Mouse (Mus musculus) intestine, embryonic 15.5 days (tissue): ENCODE measurements around the gene Fzd4. TPM values are rescaled to one million over a fixed set of nuclear protein-coding genes. Genes with fewer than 3 reads are reported as not detected.
A peak's percentile ranks its signal among the peaks of the same experiment; 100 is the strongest.

Experiments used
- ATAC-seq: fragments of 200-750 bp; cut with Nextera tagmentation; 2 replicates; pipeline ENCODE4 v1.8.0; 2017; ENCODE audit warnings: moderate TSS enrichment, moderate library complexity
- H3K27ac ChIP-seq: fragments of 300-500 bp; sonication (generic); 2 replicates; pipeline ENCODE4 v1.5.1; 2015; ENCODE audit warnings: mild to moderate bottlenecking, inconsistent platforms
- H3K27me3 ChIP-seq: fragments of 300-500 bp; sonication (generic); replicated peaks from 2 replicates; pipeline ENCODE4 v1.6.1; 2015; ENCODE audit warnings: inconsistent platforms
- H3K36me3 ChIP-seq: fragments of 300-500 bp; sonication (generic); 2 replicates; pipeline ENCODE4 v1.6.1; 2015; ENCODE audit warnings: inconsistent platforms
- H3K4me1 ChIP-seq: fragments of 300-500 bp; sonication (generic); replicated peaks from 2 replicates; pipeline ENCODE4 v1.6.1; 2015; ENCODE audit warnings: inconsistent platforms
- H3K4me2 ChIP-seq: fragments of 300-500 bp; sonication (generic); replicated peaks from 2 replicates; pipeline ENCODE4 v1.6.1; 2015; ENCODE audit warnings: mild to moderate bottlenecking, inconsistent platforms
- H3K4me3 ChIP-seq: fragments of 300-500 bp; sonication (generic); replicated peaks from 2 replicates; pipeline ENCODE4 v1.5.1; 2015; ENCODE audit warnings: inconsistent platforms
- H3K9ac ChIP-seq: fragments of 300-500 bp; sonication (generic); 2 replicates; pipeline ENCODE4 v1.6.1; 2015; ENCODE audit warnings: inconsistent platforms
- H3K9me3 ChIP-seq: fragments of 300-500 bp; sonication (generic); 2 replicates; pipeline ENCODE4 v1.6.1; 2016; ENCODE audit warnings: inconsistent platforms
- WGBS: fragments of 180-500 bp; shearing (Covaris S2); methylation state at CpG from one replicate; pipeline ENCODE4 v1.1.7; 2015; 5-methylcytosine and 5-hydroxymethylcytosine counted together
- polyA plus RNA-seq: library from polyadenylated mRNA; unstranded; fragments of >200 nt; fragmentation: Nextera tagmentation; extraction: Ambion mirVana; gene quantifications from 2 replicates; pipeline ENCODE4 v1.2.1, GENCODE M21; 2015

Fzd4 gene
- polyA plus RNA-seq, 1 experiment from 2014 or later, result 9.1 TPM

- H3K27ac ChIP-seq, result no peak overlapping the region
- WGBS, result 46% methylated on average over 3 of the region's 3 CpGs
- H3K36me3 ChIP-seq, result no peaks in the 10 kb centered on the region
- no peak overlapping the region for H3K4me3 ChIP-seq
- no peak overlapping the region for H3K9ac ChIP-seq
- H3K27me3 ChIP-seq, result no peaks in the 10 kb centered on the region
- peaks cover 19% of the 10 kb centered on the region for H3K4me1 ChIP-seq
- ATAC-seq, result no peak
- no peaks in the 10 kb centered on the region for H3K9me3 ChIP-seq
- H3K4me2 ChIP-seq, result no peak overlapping the region
Measured at GRCm38 (mm10) chr7:89388981-89389380, 15.2 kb upstream of the Fzd4 start.

- Histone ChIP-seq H3K9me3 (no peaks in the 10 kb centered on the region), H3K27me3 (no peaks in the 10 kb centered on the region), H3K4me1 (peaks cover 19% of the 10 kb centered on the region), H3K4me2 (no peak overlapping the region), H3K36me3 (no peaks in the 10 kb centered on the region), H3K9ac (no peak overlapping the region), H3K4me3 (no peak overlapping the region), H3K27ac (no peak overlapping the region)
- no peak for ATAC-seq
- 75% methylated on average over 2 of the region's 2 CpGs for WGBS
Measured at GRCm38 (mm10) chr7:89390660-89391059, 13.5 kb upstream of the Fzd4 start.

- H3K4me2 ChIP-seq, result no peak overlapping the region
- H3K4me1 ChIP-seq, result peaks cover 16% of the 10 kb centered on the region
- no peak overlapping the region for H3K9ac ChIP-seq
- no peak overlapping the region for H3K27ac ChIP-seq
- ATAC-seq, result no peak
- 83% methylated on average over 3 of the region's 3 CpGs for WGBS
- no peaks in the 10 kb centered on the region for H3K9me3 ChIP-seq
- H3K36me3 ChIP-seq, result no peaks in the 10 kb centered on the region
- H3K27me3 ChIP-seq, result no peaks in the 10 kb centered on the region
- H3K4me3 ChIP-seq, result no peak overlapping the region
Measured at GRCm38 (mm10) chr7:89391281-89391680, 12.9 kb upstream of the Fzd4 start.

GRCm38 (mm10) chr7:89391831-89392230 lies 12.3 kb upstream of the Fzd4 start:
- Histone ChIP-seq H3K36me3 (no peaks in the 10 kb centered on the region), H3K4me3 (no peak overlapping the region), H3K27ac (no peak overlapping the region), H3K9ac (no peak overlapping the region), H3K9me3 (no peaks in the 10 kb centered on the region), H3K4me1 (peaks cover 14% of the 10 kb centered on the region), H3K27me3 (no peaks in the 10 kb centered on the region), H3K4me2 (no peak overlapping the region)
- 60% methylated on average over 4 of the region's 4 CpGs for WGBS
- ATAC-seq, result peak; percentile 89

- Histone ChIP-seq H3K4me2 (no peak overlapping the region), H3K4me1 (peaks cover 11% of the 10 kb centered on the region), H3K9ac (no peak overlapping the region), H3K4me3 (no peak overlapping the region), H3K27me3 (no peaks in the 10 kb centered on the region), H3K9me3 (no peaks in the 10 kb centered on the region), H3K27ac (no peak overlapping the region), H3K36me3 (no peaks in the 10 kb centered on the region)
- WGBS, result 71% methylated on average over 4 of the region's 4 CpGs
- no peak for ATAC-seq
Measured at GRCm38 (mm10) chr7:89392388-89392787, 11.8 kb upstream of the Fzd4 start.

GRCm38 (mm10) chr7:89392825-89393224 lies 11.3 kb upstream of the Fzd4 start:
- 94% methylated on average over 1 of the region's 1 CpGs for WGBS
- Histone ChIP-seq H3K4me2 (no peak overlapping the region), H3K9ac (no peak overlapping the region), H3K27me3 (no peaks in the 10 kb centered on the region), H3K4me1 (peaks cover 7% of the 10 kb centered on the region), H3K9me3 (no peaks in the 10 kb centered on the region), H3K4me3 (no peak overlapping the region), H3K27ac (no peak overlapping the region), H3K36me3 (no peaks in the 10 kb centered on the region)
- ATAC-seq, result no peak

GRCm38 (mm10) chr7:89395399-89395798 lies 8.8 kb upstream of the Fzd4 start:
- ATAC-seq, result no peak
- no peaks in the 10 kb centered on the region for H3K36me3 ChIP-seq
- 75% methylated on average over 1 of the region's 1 CpGs for WGBS
- no peaks in the 10 kb centered on the region for H3K27me3 ChIP-seq
- H3K4me2 ChIP-seq, result no peak overlapping the region
- no peak overlapping the region for H3K4me3 ChIP-seq
- no peaks in the 10 kb centered on the region for H3K9me3 ChIP-seq
- H3K4me1 ChIP-seq, result no peaks in the 10 kb centered on the region
- H3K9ac ChIP-seq, result no peak overlapping the region
- no peak overlapping the region for H3K27ac ChIP-seq

GRCm38 (mm10) chr7:89396386-89396785 lies 7.8 kb upstream of the Fzd4 start:
- Histone ChIP-seq H3K36me3 (no peaks in the 10 kb centered on the region), H3K4me3 (no peak overlapping the region), H3K4me1 (no peaks in the 10 kb centered on the region), H3K4me2 (no peak overlapping the region), H3K9me3 (no peaks in the 10 kb centered on the region), H3K27me3 (no peaks in the 10 kb centered on the region), H3K27ac (no peak overlapping the region), H3K9ac (no peak overlapping the region)
- no peak for ATAC-seq
- 78% methylated on average over 8 of the region's 8 CpGs for WGBS

- no peak overlapping the region for H3K9ac ChIP-seq
- ATAC-seq, result peak; percentile 30
- no peaks in the 10 kb centered on the region for H3K36me3 ChIP-seq
- H3K4me1 ChIP-seq, result no peaks in the 10 kb centered on the region; the same call in 1 of the 2 replicates
- no peaks in the 10 kb centered on the region for H3K9me3 ChIP-seq
- 60% methylated on average over 3 of the region's 3 CpGs for WGBS
- H3K4me3 ChIP-seq, result no peak overlapping the region
- H3K4me2 ChIP-seq, result no peak overlapping the region
- H3K27me3 ChIP-seq, result no peaks in the 10 kb centered on the region
- H3K27ac ChIP-seq, result no peak overlapping the region
Measured at GRCm38 (mm10) chr7:89397837-89398534, 6.2 kb upstream of the Fzd4 start.

- no peaks in the 10 kb centered on the region for H3K27me3 ChIP-seq
- H3K4me1 ChIP-seq, result no peaks in the 10 kb centered on the region; the same call in 1 of the 2 replicates
- no peaks in the 10 kb centered on the region for H3K9me3 ChIP-seq
- no peak overlapping the region for H3K9ac ChIP-seq
- H3K27ac ChIP-seq, result no peak overlapping the region
- ATAC-seq, result no peak
- H3K36me3 ChIP-seq, result no peaks in the 10 kb centered on the region
- no peak overlapping the region for H3K4me2 ChIP-seq
- 92% methylated on average over 2 of the region's 2 CpGs for WGBS
- H3K4me3 ChIP-seq, result no peak overlapping the region
Measured at GRCm38 (mm10) chr7:89400721-89401120, 3.4 kb upstream of the Fzd4 start.

- H3K27me3 ChIP-seq, result no peaks in the 10 kb centered on the region
- ATAC-seq, result no peak
- no peak overlapping the region for H3K27ac ChIP-seq
- no peak overlapping the region for H3K4me2 ChIP-seq
- WGBS, result 73% methylated on average over 11 of the region's 11 CpGs
- H3K9me3 ChIP-seq, result no peaks in the 10 kb centered on the region
- H3K36me3 ChIP-seq, result no peaks in the 10 kb centered on the region
- H3K4me1 ChIP-seq, result no peaks in the 10 kb centered on the region; the same call in 1 of the 2 replicates
- no peak overlapping the region for H3K9ac ChIP-seq
- no peak overlapping the region for H3K4me3 ChIP-seq
Measured at GRCm38 (mm10) chr7:89401136-89401858, 2.9 kb upstream of the Fzd4 start.

GRCm38 (mm10) chr7:89401936-89402335 lies 2.2 kb upstream of the Fzd4 start:
- H3K4me3 ChIP-seq, result no peak overlapping the region
- H3K9me3 ChIP-seq, result no peaks in the 10 kb centered on the region
- H3K9ac ChIP-seq, result no peak overlapping the region
- H3K4me1 ChIP-seq, result peaks cover under 1% of the 10 kb centered on the region; the same call in 1 of the 2 replicates
- ATAC-seq, result no peak
- 56% methylated on average over 3 of the region's 3 CpGs for WGBS
- H3K36me3 ChIP-seq, result no peaks in the 10 kb centered on the region
- H3K27ac ChIP-seq, result no peak overlapping the region
- H3K4me2 ChIP-seq, result no peak overlapping the region
- no peaks in the 10 kb centered on the region for H3K27me3 ChIP-seq
